Mouse (Mus musculus): ENCODE results near the gene St8sia1.

The St8sia1 gene

DNA sequence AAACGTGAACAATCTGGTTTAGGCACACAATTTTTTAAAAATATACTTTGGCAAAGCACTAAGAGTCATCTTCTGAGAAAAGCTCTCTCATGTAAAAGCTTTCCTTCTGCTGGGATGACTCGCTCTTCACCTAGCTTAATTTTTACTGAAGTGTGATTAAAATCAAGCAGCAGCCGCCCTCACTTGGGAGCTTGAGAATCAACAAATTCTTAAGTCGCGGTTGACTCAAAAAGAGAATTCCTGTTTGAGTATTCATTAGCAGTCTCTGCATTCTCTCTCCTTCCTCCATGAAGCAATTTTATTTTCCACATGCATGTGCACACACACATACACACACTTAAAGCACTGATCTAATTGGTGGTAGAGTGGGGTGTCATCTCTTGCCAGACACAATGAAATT lies 138.8 kb downstream of the St8sia1 start:
- DNase-seq (ENCODE audit: low read depth, low spot score), result no peak

DNA sequence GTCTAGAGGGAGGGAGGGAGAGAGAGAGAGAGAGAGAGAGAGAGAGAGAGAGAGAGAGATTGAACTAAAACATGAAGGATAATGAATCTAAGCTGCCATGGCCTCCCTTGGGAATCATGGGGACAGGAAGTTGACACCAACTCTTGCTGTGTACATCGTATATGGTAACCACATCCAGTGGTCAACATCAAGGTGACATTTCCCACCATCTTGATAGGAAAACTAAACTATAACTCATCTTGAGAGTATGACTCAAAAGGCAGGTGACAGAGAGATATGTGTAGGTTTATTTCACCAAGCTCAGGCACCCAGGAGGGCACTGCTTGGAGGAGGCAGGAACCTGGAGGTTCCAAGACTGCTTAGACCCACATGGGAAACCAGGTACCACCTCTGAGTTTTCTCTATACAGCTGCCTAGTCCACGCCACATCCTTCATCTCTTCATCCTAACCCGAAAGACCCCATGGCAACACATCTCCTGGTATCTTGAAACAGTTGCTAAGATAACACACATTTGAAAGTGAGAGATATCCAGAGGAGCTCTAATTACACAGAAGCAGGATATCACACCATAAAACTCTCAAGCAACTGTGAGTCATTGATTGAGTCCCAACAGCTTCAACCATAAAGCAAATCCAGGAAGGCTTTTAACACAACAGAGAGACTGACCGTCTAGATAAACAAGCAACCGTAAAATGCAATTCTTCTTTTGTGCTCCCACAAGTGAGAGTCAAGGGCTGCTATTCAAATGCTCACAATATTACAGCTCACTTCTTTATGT lies 141.1 kb downstream of the St8sia1 start:
- no peak for DNase-seq (ENCODE audit: low read depth, low spot score)

DNA sequence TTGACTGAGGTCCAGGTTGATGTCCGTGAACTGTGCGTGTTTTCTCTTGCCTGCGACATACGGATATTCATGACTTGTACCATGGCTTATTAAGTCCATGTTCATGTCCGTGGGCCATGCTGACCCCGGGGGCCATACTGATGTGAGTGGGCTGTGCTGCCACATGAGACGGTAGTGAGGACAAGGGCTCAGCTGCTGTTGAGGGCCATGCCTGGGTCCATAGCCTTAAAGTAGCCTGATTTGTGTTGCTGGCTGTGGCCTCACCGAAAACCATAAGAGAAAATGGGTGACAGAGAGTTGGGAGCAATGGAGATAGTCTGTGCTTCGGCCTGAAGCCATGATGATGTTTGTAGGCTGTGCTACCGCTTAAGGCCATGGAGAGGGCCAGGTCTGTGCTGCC lies 145.9 kb downstream of the St8sia1 start:
- no peak for DNase-seq (ENCODE audit: low read depth, low spot score)

DNA sequence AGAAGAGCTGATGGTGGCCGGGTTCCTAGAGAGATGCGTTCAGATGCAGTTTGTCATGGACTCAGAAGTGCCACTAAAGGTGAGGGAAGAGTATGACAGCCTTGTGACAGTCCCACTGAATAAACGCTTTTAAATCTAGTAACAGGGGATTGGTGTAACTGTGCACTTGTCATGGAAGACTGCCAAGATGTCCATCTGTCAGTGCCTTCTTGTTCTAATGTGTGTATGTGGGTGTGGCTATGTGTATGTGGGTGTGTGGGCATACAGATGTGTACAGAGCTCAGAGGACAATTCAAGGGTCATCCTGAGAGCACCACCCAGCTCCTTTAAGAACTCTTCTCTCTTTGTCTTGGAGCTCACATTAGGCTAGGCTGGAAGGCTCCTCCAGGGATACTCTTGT lies 148.7 kb downstream of the St8sia1 start:
- DNase-seq (ENCODE audit: low read depth, low spot score), result no peak

DNA sequence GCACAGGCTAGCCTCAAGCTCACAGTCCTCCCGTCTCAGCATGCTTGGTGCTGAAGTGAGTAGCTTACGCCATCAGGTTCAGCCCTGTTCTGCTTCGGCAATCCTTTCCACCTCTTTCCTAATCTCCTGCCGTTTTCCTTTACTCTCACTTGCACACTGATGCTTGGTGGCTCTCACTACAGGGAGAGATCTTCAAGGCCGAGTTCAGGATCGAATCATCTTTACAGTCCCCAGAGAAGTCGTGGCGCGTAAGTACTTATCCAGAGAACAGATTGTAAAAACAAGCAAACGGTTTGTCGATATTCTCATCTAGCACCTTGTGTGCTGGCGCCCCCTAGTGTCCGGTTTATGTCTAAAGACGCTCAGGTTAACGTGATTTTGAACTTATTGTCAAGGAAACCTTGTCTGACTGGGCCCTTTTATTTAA lies 149.7 kb downstream of the St8sia1 start:
- DNase-seq (ENCODE audit: low read depth, low spot score), result peak; percentile 91

DNA sequence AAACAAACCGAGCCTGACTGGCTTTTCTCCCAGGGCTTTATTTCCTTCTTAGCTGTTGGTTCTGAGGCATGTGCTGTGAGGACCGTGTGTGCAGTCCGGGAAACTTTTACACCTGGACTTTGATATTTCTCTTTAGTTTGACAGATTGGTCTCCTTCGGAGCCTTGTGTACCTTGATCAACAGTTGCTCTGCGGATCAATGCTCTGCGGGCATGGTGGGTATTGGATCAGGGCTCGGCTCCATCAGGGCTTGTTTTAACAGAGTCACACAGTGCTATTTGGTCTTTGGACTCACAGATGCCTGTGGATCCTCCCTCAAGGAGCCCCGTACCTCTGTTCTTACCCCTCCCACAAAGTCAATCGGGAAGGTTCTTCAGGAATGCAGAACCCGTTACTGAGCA lies 150.2 kb downstream of the St8sia1 start:
- DNase-seq (ENCODE audit: low read depth, low spot score), result no peak

DNA sequence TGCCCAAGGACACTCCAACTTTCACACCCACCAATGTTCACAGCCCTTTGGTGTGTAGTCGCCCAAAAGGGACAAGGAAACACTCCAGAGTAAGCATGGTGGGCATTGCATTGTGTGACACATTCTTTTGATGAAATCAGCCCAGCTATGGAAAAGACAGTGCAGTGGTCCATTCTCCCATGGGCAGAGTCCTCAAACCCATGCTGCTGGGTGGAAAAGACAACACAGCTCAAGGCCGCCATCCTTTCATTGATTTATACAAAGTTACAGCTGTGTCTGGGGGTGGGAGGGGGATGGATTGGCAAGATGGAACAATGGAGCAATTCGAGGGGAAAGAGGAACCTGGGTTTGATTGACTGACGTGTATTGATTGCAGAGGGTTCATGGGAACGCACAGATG lies 151.3 kb downstream of the St8sia1 start:
- DNase-seq (ENCODE audit: low read depth, low spot score), result no peak

DNA sequence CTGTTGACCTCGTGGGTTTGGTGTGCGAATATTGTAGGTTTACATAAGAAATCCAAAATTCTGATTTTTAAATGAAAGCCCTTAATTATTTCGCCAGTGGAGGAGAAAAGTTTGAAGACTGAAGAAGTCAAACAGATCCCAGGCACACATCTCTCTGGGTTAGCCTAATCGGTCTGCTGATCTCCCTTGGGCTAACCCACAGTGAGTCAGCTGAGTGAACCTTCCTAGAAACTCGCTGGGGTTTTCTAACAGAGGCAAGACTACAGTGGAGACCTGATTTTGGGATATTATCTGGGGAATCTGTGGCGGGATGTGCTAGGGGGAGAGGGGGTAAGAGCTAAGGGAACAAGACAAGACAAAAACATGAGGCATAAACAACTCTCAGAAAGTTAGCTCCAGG lies 154.0 kb downstream of the St8sia1 start:
- no peak for DNase-seq (ENCODE audit: low read depth, low spot score)

DNA sequence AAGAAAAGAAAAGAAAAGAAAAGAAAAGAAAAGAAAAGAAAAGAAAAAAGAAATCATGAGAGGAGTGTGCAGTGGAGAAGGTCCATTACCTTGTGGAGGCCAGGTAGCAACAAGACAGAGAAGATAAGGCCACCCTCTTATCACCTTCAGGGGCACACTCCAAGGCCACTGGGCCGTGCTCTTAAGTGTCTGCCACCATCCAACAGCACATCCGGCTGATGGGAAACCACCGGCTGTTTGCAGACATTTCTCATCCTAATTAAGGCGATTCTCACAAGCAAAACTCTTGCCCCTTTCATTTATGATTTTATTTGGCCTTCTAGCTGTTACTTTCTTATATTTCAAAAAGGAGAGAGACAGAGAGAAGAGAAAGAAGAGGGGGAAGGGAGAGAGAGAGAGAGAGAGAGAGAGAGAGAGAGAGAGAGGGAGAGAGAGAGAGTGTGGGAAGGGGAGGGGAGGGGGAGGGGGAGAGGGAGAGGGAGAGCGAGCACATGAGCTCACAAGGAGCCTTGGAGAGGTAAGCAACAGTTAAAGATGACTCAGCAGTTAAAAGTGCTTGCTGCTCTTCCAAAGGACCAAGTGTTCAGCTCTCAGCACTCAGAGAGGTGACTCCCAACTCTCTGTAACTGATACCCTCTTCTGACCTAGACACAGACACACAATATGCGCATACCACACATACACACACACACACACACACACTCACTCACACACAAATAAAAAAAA lies 154.7 kb downstream of the St8sia1 start:
- no peak for DNase-seq (ENCODE audit: low read depth, low spot score)

DNA sequence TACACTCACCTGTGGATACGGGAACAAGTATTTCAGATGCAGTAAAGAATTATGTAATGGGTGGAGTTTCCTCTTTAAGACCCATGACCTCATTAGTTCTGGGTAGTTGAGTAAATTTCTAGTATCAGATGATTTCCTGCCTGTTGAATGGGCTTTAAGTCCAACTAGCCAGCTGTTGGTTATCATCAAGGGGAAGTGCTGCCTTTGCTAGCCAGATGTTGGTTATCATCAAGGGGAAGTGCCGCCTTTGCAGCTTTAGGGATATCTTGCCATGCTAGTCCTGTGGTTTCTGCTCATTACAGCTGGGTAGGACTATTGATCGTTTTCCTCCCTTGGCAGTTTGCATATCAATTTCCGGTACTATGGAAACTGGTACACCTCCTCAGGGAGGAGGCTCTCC lies 157.9 kb downstream of the St8sia1 start:
- DNase-seq (ENCODE audit: low read depth, low spot score), result no peak

DNA sequence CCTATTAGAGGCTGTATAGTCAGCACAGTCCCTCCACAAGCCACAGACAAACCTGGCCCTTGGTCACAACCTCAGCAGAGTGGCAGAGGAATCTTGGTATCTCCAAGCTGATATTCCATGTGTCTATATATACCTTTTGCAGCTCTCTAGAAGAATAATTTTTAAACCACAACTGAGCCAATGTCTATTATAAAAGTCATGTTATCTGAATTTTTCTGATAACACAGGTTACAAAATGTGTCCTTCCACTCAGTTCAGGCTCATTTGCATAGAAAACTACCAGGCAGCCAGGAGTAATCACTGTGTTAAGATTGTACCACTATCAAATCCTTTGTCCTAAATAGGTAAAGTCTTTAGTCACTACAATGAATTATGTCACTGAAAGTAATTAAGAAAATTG lies 159.8 kb downstream of the St8sia1 start, which contains the start of gene Sult6b2:
Gene Sult6b2, minus strand, starts transcription at position 101 of the 400 bp plus-strand sequence.
- no peak for DNase-seq (ENCODE audit: low read depth, low spot score)

DNA sequence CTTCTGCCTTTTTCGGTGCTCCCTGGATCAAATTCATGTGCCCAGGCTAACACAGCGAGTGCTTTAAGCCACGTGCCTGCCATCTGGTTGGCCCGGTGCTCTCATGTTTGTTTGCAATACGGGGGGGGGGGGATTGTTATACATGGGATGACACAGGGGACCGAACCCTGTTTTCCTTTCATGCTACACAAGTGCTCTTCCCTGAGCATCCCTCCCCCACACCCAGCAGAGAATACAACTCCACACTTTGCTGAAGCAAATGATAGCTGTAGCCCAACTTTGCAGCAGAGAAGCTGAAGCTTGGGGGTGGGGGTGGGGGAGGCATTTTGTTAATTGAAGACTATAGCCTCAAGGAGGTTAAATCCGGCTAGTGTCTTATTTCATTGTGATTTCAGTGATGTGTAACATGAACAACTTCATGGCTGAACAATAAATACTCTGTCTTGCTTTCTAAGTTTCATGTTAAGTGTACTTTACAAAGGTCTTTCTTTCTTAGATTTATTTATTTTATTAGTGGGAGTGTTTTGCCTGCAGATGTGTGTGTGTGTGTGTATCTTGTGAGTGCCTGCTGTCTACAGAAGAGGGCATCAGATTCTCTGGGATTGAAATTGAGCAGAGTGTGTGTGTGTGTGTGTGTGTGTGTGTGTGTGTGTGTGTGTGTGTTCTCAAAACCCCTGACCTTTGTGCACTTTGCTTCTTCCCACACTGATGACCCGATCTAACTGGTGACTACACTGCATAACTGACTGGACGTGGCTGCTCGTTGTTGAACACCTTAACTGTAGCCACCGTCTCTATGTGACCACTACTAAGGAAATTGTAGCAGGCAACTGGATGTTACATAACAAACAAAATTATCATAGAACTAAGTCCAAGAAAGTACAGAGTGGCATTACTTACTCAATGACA lies 161.4 kb downstream of the St8sia1 start:
- peak; percentile 21 for DNase-seq (ENCODE audit: low read depth, low spot score)

DNA sequence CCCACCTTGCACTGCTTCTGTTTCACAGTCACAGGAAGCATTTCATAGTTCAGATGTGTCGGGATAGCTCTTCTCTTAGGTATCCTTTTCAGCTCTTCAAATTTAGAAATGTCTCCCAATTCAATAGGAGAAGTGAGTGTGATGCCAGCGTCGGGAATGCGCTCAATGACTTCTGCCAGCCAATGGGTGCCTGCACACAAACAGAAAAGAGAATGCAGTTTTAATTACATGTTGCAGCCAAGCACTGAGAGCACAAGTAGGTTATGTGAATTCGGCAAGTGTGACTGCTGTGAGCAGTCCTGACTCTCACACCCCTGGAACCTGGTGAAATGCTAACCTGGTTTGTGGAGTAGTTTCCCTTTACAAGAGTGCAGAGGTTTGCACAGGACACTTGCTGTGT lies 162.6 kb downstream of the St8sia1 start:
- DNase-seq (ENCODE audit: low read depth, low spot score), result no peak

DNA sequence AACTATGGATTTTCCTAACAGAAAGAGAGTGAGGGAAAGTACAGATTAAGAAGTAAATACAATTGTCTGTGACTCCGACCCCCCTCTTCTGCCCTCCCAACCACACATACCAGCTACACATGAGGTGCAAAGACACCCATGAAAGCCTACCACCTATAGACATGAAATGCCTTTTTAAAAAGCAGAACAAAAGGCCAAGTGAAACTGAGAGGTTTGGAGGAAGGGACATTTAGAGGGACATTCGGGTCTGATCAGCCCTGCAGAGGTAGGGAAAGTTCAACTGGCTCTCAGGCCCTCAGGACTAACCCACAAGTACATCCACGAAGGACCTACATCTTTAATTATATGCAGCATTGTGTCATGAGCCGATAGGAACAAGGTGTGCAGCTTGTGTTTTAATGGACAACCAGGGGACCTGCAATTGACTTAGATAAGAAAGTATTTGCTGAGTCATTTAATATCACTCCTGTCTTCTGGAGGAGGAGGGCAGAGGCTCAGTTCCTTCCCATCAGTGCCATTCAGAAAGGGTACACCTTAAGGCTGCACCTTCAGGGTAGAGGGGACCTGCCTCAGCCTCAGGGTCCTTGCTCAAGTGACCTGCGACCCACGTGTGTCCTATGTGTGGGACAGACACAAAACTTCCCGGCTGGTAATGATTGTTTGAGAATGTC lies 164.4 kb downstream of the St8sia1 start:
- no peak for DNase-seq (ENCODE audit: low read depth, low spot score)

DNA sequence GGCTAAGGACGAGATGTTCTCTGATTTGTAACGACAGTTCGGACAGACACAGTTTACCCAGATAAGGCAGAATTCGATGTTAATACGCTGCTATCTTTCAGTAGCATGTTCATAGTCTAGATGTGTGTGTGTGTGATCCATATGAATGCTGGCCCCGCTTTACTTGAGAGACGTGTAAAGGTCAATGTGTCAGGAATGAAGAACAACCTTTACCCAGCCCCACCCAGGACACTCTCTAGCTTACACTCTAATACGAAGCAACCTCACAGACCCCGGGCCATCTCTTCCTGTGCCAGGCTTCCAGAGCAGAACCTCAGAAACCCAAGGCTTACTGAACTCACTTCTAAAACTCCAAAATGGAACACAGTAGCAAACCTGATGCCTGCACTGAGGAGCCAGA lies 165.4 kb downstream of the St8sia1 start:
- DNase-seq (ENCODE audit: low read depth, low spot score), result no peak

DNA sequence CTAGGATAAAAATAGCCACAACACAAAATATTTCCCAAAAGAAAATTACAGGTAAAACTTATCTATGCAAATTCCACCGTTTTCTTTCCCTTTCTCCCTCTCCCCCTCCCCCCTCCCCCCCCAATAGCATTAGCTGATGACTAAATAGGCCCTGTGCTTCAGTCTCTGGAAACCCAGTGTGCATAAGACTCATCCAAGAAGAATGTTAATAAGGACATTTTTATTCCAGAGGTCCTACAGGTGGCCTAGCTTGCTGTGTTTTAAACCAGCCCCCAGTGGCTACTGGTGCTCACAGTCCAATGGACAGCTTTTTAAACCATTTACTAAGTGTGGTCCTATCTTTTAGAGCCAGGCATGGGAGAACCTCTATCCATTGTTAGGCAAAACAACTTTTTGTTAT lies 166.3 kb downstream of the St8sia1 start:
- DNase-seq (ENCODE audit: low read depth, low spot score), result no peak

DNA sequence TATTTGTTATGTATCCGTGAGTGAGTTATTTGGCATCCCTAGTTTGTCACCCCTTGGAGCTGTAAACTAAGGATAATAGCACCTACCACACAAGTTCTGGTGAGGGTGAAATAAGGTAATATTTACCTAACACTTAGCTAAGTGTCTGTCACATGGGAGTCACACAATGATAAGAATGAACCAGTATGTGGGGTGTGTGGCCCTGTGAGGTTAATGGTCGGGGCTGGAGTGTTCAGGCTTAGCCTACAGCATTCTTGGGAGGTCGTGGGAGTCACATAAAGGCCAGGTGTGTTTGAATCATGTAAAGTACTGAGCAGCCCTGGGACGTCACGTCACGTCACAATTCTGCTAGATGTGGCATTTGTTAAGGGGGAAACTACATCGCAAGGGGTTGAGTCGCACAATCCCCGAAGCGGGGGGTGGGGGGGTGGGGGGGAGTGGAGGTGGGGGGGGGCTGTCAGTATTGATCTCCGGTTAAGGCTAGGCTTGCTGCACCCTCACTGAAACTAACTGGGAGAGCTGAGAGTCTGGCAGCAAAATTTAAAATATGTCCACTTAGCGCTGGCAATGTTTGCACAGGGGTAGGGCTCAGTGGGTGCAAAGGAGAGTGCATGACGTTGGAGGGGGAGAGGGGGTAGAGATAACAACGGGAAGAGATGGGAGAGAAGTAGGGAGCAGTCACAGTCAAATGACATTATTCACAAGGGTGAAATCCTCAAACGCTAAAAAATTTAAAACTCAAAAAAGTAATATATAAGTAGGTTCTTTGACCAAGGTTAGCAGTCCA lies 168.4 kb downstream of the St8sia1 start:
- DNase-seq (ENCODE audit: low read depth, low spot score), result no peak

DNA sequence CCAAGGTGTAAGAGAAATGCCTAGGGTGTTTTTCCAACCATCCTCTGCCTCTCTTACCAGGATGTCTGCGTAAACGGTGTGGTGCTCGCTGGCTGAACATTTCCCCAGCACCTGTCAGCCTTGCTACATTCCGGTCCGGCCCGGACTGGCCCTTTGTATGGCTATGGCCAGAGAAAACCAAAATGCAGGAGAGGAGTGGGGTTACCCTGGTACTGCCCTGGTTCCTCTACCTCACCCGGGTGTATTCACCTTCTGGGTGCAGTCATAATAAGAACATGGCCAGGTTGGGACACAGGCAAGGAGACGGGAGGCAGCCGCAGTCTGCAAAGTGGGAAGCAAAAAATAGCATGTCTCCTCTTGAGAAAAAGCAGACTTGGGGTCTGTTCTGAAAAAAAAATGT lies 169.2 kb downstream of the St8sia1 start:
- DNase-seq (ENCODE audit: low read depth, low spot score), result no peak

DNA sequence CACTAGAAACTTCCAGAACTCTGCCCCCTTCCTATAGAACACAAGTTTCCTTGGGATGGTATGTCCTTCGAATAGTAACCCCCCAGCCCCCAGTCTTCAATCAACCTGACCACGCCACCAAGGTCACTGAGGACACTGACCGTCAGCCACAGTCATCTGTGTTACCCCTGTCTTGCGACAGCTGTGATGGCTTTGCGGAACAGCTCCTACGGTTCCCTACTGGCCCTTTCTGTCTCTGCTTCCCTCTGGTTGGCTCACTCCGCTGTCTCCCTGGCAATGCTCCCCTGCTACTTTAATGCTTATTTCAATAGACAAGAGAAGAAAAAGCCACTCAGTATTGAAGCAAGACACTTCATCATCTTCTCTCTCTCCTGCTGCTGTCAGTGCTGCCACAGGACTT lies 170.8 kb downstream of the St8sia1 start:
- peak; percentile 33 for DNase-seq (ENCODE audit: low read depth, low spot score)

DNA sequence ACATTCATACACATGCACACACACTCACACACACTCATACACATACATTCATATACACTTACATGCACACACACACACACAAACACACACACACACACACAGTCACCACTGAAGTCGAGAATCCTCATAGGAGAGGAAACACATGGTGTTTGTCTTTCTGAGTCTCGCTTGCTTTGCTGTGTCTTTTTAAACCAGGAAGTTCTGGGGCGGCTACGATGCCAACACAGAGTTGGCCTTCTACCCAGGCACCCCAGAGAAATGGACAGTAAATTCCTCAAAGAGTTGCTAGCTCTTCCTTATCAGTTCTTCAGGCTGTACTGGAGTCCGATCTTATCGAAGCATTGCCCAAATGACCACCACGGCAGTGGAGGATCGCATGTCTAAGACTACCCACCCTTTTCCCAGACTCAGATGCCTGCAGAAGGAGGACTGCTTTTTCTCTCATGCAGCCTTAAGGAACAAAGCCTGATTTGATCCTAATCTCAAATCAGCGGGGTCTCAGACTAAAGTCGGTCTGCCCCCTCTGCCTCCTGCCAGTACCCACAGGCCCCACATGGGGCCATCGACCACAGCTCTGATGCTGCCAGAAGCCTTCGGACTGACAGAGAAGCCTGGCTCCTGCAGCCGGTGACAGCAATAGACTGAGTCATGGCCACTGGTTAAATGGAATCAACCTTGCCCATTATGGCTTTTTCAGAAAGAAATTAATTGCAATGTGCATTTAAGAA lies 171.8 kb downstream of the St8sia1 start:
- DNase-seq (ENCODE audit: low read depth, low spot score), result no peak
